Mouse (Mus musculus) layer of hippocampus, adult 9-10 months (tissue): Measurements from ENCODE around the gene Sh2d4b.

Experiments used
- DNase-seq: peaks from one replicate; pipeline ENCODE4 v3.0.0; 2022; ENCODE audit warnings: low spot score

Sh2d4b gene

GRCm38 (mm10) chr14:40837397-40837796, 55.7 kb downstream of the Sh2d4b start:
- no peak for DNase-seq

- no peak for DNase-seq
Measured at GRCm38 (mm10) chr14:40830505-40830904, 62.6 kb downstream of the Sh2d4b start.

GRCm38 (mm10) chr14:40830094-40830493, 63.0 kb downstream of the Sh2d4b start:
- no peak for DNase-seq

GRCm38 (mm10) chr14:40818051-40818450, 75.0 kb downstream of the Sh2d4b start:
- no peak for DNase-seq

GRCm38 (mm10) chr14:40816715-40817114, 76.4 kb downstream of the Sh2d4b start:
- DNase-seq = no peak

- peak; percentile 44 for DNase-seq
Measured at GRCm38 (mm10) chr14:40791606-40792005, 101.5 kb downstream of the Sh2d4b start.

- no peak for DNase-seq
Measured at GRCm38 (mm10) chr14:40789110-40789509, 104.0 kb downstream of the Sh2d4b start.

- DNase-seq = no peak
Measured at GRCm38 (mm10) chr14:40769097-40770090, 123.7 kb downstream of the Sh2d4b start.
